Comparison of ENCODE assay signal across 9 mouse cellular contexts in genomic region chr19:36904211-36905007, GRCm38 (mm10). TPM values are rescaled to one million over a fixed set of nuclear protein-coding genes. Genes with fewer than 3 reads are reported as not detected.
A peak's percentile ranks its signal among the peaks of the same experiment; 100 is the strongest.
DNase-seq lines count a peak whose midpoint lies in the region; ATAC-seq lines count a peak whose summit lies in the region.
"Had no signal": no experiment of that assay in that cellular context is flagged by ENCODE, and none has a peak within 500 bp of the region (broad histone marks: within the 10 kb centered on the region; RNA-seq: fewer than 3 reads in every experiment).

No protein-coding gene starts in this region.

- peak; percentile 22 for DNase-seq in gastrocnemius, postnatal 10 days
- DNase-seq in gastrocnemius, adult 8-10 months (ENCODE audit: low spot score in 2 of 2), result no peak
- DNase-seq in adrenal gland, adult 18-20 months (ENCODE audit: low spot score in 2 of 2), result peak; percentile 44
- DNase-seq in left cerebral cortex, postnatal 25 days (ENCODE audit: low spot score in 2 of 2), result peak; percentile 39 to 45
- peak; percentile 99 for DNase-seq in midbrain, embryonic 11.5 days (ENCODE audit: low spot score, missing footprints)
- DNase-seq in yolk sac, embryonic 10.5 days (ENCODE audit: low spot score), result peak; percentile 61

- H3K9me3 ChIP-seq in embryonic facial prominence, embryonic 12.5 days, result no peaks in the 10 kb centered on the region
- H3K9me3 ChIP-seq in midbrain, embryonic 11.5 days (ENCODE audit: control insufficient read depth, low read length), result no peaks in the 10 kb centered on the region

- no peaks in the 10 kb centered on the region for H3K27me3 ChIP-seq in embryonic facial prominence, embryonic 12.5 days
- no peaks in the 10 kb centered on the region for H3K27me3 ChIP-seq in midbrain, embryonic 11.5 days (ENCODE audit: control insufficient read depth, insufficient read depth, low read length)
- H3K27me3 ChIP-seq: CH12.LX had no signal

- no peaks in the 10 kb centered on the region for H3K4me1 ChIP-seq in embryonic facial prominence, embryonic 12.5 days
- peaks cover 6% of the 10 kb centered on the region for H3K4me1 ChIP-seq in midbrain, embryonic 11.5 days (ENCODE audit: control insufficient read depth, insufficient read depth, low read length)

- H3K27ac ChIP-seq in embryonic facial prominence, embryonic 12.5 days, result peak overlapping the region; percentile 54
- H3K27ac ChIP-seq in midbrain, embryonic 11.5 days (ENCODE audit: low read depth, low read length), result peak overlapping the region; percentile 70; the same call in 1 of the 2 replicates

- H3K9ac ChIP-seq in embryonic facial prominence, embryonic 12.5 days, result peak overlapping the region; percentile 66
- H3K9ac ChIP-seq in midbrain, embryonic 11.5 days (ENCODE audit: low read length), result peak overlapping the region; percentile 27; the same call in 1 of the 2 replicates

- no peaks in the 10 kb centered on the region for H3K36me3 ChIP-seq in embryonic facial prominence, embryonic 12.5 days
- no peaks in the 10 kb centered on the region for H3K36me3 ChIP-seq in midbrain, embryonic 11.5 days (ENCODE audit: control insufficient read depth, insufficient read depth, low read length)

- intact Hi-C loops in left cerebral cortex, postnatal 25 days (cut with DNase I), result loop anchor here (10.0 kb wide), 1 partner anchor 430 kb away; no protein-coding TSS in a partner anchor

- peak; percentile 87 for ATAC-seq in embryonic facial prominence, embryonic 12.5 days (ENCODE audit: insufficient number of reproducible peaks, insufficient read depth, low FRiP score, low TSS enrichment)
- ATAC-seq in hematopoietic stem cell, adult 5-6 weeks (replicated peaks in 1 of 2; ENCODE audit: insufficient read depth in 1 of 2, low FRiP score in 2 of 2, low TSS enrichment in 1 of 2, low read depth in 1 of 2, poor library complexity in 2 of 2, severe bottlenecking in 2 of 2), result peak; percentile 62 to 73
- peak; percentile 97 for ATAC-seq in midbrain, embryonic 11.5 days (ENCODE audit: low FRiP score)

- WGBS in embryonic facial prominence, embryonic 12.5 days, result 2% methylated on average over 41 of the region's 41 CpGs
- 1% methylated on average over 39 of the region's 41 CpGs for WGBS in midbrain, embryonic 11.5 days

- peak overlapping the region; percentile 85 for H3K4me2 ChIP-seq in embryonic facial prominence, embryonic 12.5 days (replicated peaks)
- peak overlapping the region; percentile 45 for H3K4me2 ChIP-seq in midbrain, embryonic 11.5 days

- peak overlapping the region; percentile 52 for H3K4me3 ChIP-seq in embryonic facial prominence, embryonic 12.5 days
- H3K4me3 ChIP-seq in midbrain, embryonic 11.5 days (ENCODE audit: low read depth, low read length), result peak overlapping the region; percentile 26

RNA-seq across cellular contexts. Expression of gene Fgfbp3, which starts 15.0 kb away (rescaled TPM):
- 1 to 10 TPM; 2.0 to 4.4 TPM for total RNA-seq in gastrocnemius, postnatal 10 days (2021)
- total RNA-seq in gastrocnemius, adult 8-10 months (2022), result 1 to 10 TPM; 1.0 to 2.0 (median 1.4) TPM
- 1 to 10 TPM; 2.4 to 3.8 TPM for total RNA-seq in adrenal gland, adult 18-20 months (2021)
- polyA plus RNA-seq in embryonic facial prominence, embryonic 12.5 days (2016; fragmentation: Nextera tagmentation; extraction: Ambion mirVana), result 10.8 and 11.2 TPM in 2 replicates
- total RNA-seq in hematopoietic stem cell, adult 5-6 weeks (2017), result 2.7 and 4.6 TPM in 2 replicates
- 1 to 10 TPM; 5.4 to 7.0 TPM for total RNA-seq in left cerebral cortex, postnatal 25 days (2021)
- polyA plus RNA-seq in midbrain, embryonic 11.5 days (2014; fragmentation: Nextera tagmentation; extraction: Ambion mirVana), result 41.8 and 45.9 TPM in 2 replicates

RNA-seq across cellular contexts. Expression of gene Btaf1, which starts 21.5 kb away (rescaled TPM):
- total RNA-seq in gastrocnemius, postnatal 10 days (2021), result 10 to 100 TPM; 10.3 to 10.7 TPM
- 10 to 100 TPM in 1 of 4 experiments, 1 to 10 TPM in 3; 7.8 to 10.7 (median 8.2) TPM for total RNA-seq in gastrocnemius, adult 8-10 months (2022)
- total RNA-seq in adrenal gland, adult 18-20 months (2021), result 10 to 100 TPM; 29.2 to 31.0 TPM
- polyA plus RNA-seq in embryonic facial prominence, embryonic 12.5 days (2016; fragmentation: Nextera tagmentation; extraction: Ambion mirVana), result 15.4 and 16.0 TPM in 2 replicates
- 54.2 and 85.2 TPM in 2 replicates for total RNA-seq in hematopoietic stem cell, adult 5-6 weeks (2017)
- total RNA-seq in left cerebral cortex, postnatal 25 days (2021), result 10 to 100 TPM; 24.9 to 25.5 TPM
- polyA plus RNA-seq in midbrain, embryonic 11.5 days (2014; fragmentation: Nextera tagmentation; extraction: Ambion mirVana), result 20.9 and 21.9 TPM in 2 replicates

Comparison
In these comparisons a context has a peak if more than half of its experiments do, and no peak if none do; other contexts are left out.
1. DNase-seq: peak in gastrocnemius, postnatal 10 days (single experiment), adrenal gland, adult 18-20 months (2 of 2), left cerebral cortex, postnatal 25 days (2 of 2), midbrain, embryonic 11.5 days (single experiment) and yolk sac, embryonic 10.5 days (single experiment); none in gastrocnemius, adult 8-10 months (0 of 2).
2. Peak in every context shown above with its lines, with median percentiles within 50 percentile points of each other: ATAC-seq.